Mouse (Mus musculus) forebrain, embryonic 16.5 days (tissue): ENCODE data around the gene Gins2. TPM values are rescaled to one million over a fixed set of nuclear protein-coding genes. Genes with fewer than 3 reads are reported as not detected.
A peak's percentile ranks its signal among the peaks of the same experiment; 100 is the strongest.

Experiments
- ATAC-seq: fragments of 200-750 bp; cut with Nextera tagmentation; 2 replicates; pipeline ENCODE4 v1.8.0; 2017; ENCODE audit warnings: mild to moderate bottlenecking, moderate library complexity
- H3K27ac ChIP-seq: fragments of 300-500 bp; sonication (generic); 2 replicates; pipeline ENCODE4 v1.5.1; 2014; ENCODE audit warnings: low read length, control low read depth
- H3K27me3 ChIP-seq: fragments of 300-500 bp; sonication (generic); replicated peaks from 2 replicates; pipeline ENCODE4 v1.6.1; 2014; ENCODE audit warnings: low read length; ENCODE audit not compliant: control insufficient read depth, insufficient read depth
- H3K36me3 ChIP-seq: fragments of 300-500 bp; sonication (generic); 2 replicates; pipeline ENCODE4 v1.6.1; 2014; ENCODE audit not compliant: control insufficient read depth, insufficient read depth
- H3K4me1 ChIP-seq: fragments of 300-500 bp; sonication (generic); replicated peaks from 2 replicates; pipeline ENCODE4 v1.6.1; 2014; ENCODE audit warnings: low read length; ENCODE audit not compliant: control insufficient read depth, insufficient read depth
- H3K4me2 ChIP-seq: fragments of 300-500 bp; sonication (generic); 2 replicates; pipeline ENCODE4 v1.6.1; 2014; ENCODE audit warnings: mild to moderate bottlenecking, low read length, control low read depth
- H3K4me3 ChIP-seq: fragments of 300-500 bp; sonication (generic); replicated peaks from 2 replicates; pipeline ENCODE4 v1.5.1; 2014; ENCODE audit warnings: mild to moderate bottlenecking, low read length, control low read depth
- H3K9ac ChIP-seq: fragments of 300-500 bp; sonication (generic); replicated peaks from 2 replicates; pipeline ENCODE4 v1.6.1; 2014; ENCODE audit warnings: low read depth, low read length, control low read depth
- H3K9me3 ChIP-seq: fragments of 300-500 bp; sonication (generic); 2 replicates; pipeline ENCODE4 v1.6.1; 2016; ENCODE audit warnings: low read length; ENCODE audit not compliant: control insufficient read depth
- WGBS: fragments of 180-500 bp; shearing (Covaris S2); extraction: QIAGEN DNeasy Blood & Tissue Kit; methylation state at CpG from one replicate; pipeline ENCODE4 v1.1.7; 2014; 5-methylcytosine and 5-hydroxymethylcytosine counted together
- polyA plus RNA-seq: library from polyadenylated mRNA; unstranded; fragments of >200 nt; fragmentation: Nextera tagmentation; extraction: Ambion mirVana; gene quantifications from 2 replicates; pipeline ENCODE4 v1.2.1, GENCODE M21; 2015

Gene Gins2
- polyA plus RNA-seq, 1 experiment from 2014 or later: 23.1 TPM

DNA sequence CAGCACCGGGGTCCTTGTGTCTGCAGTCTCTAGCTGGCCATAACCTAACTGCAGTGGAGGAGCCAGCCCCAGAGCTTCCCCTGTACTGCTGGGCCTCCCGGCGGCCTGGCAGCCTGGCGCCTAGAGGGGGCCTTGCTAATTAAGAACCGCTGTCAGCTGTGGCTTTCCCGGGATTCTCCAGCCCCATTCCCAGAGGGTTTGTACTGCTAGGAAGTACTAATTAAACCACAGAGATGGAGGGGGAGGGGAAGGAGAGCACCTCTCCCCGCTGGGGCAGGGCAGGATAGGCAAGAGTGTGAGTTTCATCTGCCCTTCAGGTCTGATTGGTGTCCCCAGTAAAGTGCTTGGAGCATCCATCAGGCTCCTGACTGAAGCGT is 25.8 kb downstream of the Gins2 start:
- peak; percentile 31; the same call in 1 of the 2 replicates for ATAC-seq
- H3K9me3 ChIP-seq: no peaks in the 10 kb centered on the region
- H3K4me2 ChIP-seq: no peak overlapping the region
- H3K4me3 ChIP-seq: no peak overlapping the region
- WGBS: 4% methylated on average over 8 of the region's 8 CpGs
- peaks cover 11% of the 10 kb centered on the region for H3K36me3 ChIP-seq
- no peaks in the 10 kb centered on the region for H3K27me3 ChIP-seq
- H3K4me1 ChIP-seq: peaks cover 83% of the 10 kb centered on the region
- peak overlapping the region; percentile 11; the same call in 1 of the 2 replicates for H3K9ac ChIP-seq
- H3K27ac ChIP-seq: peak overlapping the region; percentile 52

DNA sequence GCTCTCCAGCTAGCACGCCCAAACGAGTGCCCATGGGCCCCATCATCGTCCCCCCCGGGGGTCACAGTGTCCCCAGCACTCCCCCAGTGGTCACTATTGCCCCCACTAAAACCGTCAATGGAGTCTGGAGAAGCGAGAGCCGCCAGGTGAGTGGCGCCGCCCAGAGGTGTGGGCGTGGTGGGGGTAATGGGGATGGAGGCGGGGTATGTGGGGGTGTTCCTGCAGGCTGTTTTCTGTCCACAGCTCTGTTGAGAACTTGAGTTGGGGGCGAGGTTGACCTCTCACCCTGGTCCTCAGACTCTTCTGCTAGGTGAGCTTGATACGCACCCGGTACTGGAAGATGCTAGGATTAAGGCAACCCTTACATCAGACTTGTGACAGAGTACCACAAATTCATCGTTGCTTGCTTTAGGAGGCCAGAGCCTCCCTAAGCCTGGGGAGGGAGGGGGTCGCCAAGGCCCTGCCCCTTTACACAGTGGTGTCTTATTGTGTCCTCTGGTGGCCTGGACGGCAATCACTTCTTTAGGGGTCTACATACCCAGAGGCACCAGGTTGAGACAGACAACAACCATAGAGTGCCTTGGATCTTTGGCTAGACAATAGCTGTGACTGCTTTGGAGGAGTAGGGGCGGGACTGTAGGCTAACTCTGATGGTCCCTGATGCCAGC is 26.3 kb downstream of the Gins2 start:
- Histone ChIP-seq H3K27me3 (no peaks in the 10 kb centered on the region), H3K4me1 (peaks cover 88% of the 10 kb centered on the region), H3K4me3 (no peak overlapping the region), H3K9me3 (no peaks in the 10 kb centered on the region), H3K36me3 (peaks cover 6% of the 10 kb centered on the region), H3K9ac (no peak overlapping the region), H3K4me2 (no peak overlapping the region), H3K27ac (peak overlapping the region; percentile 52)
- no peak for ATAC-seq
- WGBS: 69% methylated on average over 18 of the region's 18 CpGs

DNA sequence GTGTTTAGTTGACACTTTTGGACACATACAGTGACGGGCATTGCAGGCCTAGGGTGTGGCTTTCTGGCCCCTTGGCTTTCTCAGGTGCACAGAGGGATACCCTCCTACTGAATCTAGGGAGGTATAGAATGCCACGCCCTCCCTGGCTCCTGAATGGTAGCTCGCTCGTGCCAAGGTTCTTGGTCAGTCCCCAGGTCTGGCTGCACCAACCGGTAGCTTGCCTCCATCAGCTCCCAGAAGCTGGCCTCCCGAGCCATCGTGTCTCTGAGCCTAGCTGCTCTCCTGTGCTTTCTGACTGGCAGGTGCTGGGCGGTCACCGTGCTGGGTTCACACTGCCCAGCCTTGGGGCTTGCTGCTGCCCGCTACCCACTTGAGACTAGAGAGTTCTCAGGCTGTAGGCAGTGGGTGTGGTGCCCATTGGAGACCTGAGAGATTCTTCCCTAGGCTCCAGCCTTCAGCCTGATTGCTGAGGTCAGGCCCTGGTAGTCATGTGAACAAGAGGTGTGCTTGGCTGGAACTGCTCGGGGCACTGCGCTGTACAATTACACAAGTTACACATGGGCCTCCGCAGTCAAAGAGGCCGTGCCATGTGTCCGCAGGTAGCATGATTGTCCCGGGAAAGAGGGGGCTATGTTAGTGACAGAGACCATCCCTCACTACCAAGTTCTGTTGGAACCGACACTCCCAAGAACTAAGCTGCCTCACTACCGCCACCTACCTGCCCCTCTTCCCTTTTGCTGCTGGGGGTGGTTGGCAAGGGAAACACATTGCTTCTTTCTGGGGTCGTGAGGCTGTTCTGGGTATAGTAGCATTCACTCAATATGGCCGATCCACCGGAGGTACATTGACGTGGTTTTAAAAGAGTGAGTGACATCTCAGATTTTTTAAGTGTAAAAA is 27.3 kb downstream of the Gins2 start:
- WGBS: 76% methylated on average over 22 of the region's 22 CpGs
- Histone ChIP-seq H3K27ac (no peak overlapping the region), H3K4me1 (peaks cover 97% of the 10 kb centered on the region)

DNA sequence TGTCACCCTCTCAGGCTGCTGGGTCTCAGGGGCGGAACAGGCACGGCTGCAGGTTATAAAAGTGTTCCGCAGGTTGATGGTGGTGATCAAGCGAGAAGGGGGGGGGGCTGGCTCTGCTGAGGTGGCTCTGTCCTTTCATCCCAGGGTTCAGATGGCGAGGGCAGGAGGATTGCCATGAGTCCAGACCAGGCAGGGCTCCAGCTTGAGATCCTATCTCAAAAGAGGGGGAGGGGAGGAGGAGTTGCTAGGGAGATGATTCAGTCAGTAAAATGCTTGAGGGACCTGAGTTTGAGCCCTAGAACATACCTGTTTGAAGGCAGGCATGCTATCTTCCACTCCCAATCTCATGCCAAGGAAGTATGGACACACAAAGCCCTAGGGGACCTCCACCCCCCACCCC is 28.6 kb downstream of the Gins2 start:
- 77% methylated on average over 5 of the region's 5 CpGs for WGBS

More for the DNA sequence above, 27.3 kb downstream of the Gins2 start:
- H3K9me3 ChIP-seq: no peaks in the 10 kb centered on the region
- no peak for ATAC-seq
- no peak overlapping the region for H3K4me3 ChIP-seq
- no peak overlapping the region for H3K9ac ChIP-seq
- no peaks in the 10 kb centered on the region for H3K27me3 ChIP-seq
- no peaks in the 10 kb centered on the region for H3K36me3 ChIP-seq
- no peak overlapping the region for H3K4me2 ChIP-seq

DNA sequence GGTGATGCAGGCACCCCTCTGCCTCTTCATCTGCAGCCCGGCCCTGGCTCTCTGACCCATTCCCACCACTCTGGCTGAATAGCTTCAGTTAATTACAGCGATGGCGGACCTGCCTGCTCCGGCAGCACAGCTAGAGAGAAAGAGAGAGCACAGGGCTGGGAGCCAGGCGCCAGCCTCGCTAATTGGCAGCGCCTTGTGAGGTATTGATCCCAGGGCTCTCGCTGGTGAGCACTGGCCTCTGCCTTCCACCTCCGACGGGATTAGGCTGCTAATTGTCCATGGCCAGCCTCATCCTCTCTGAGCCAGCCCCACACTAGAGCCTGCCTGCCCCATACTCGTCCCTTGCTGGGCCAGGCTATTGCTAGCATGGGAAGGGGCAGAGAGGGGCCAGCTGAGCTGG is 29.4 kb downstream of the Gins2 start:
- Histone ChIP-seq H3K9me3 (no peaks in the 10 kb centered on the region), H3K4me2 (peak overlapping the region; percentile 6; the same call in 1 of the 2 replicates), H3K9ac (peak overlapping the region; percentile 41), H3K4me3 (no peak overlapping the region), H3K27ac (peak overlapping the region; percentile 65), H3K4me1 (peaks cover 99% of the 10 kb centered on the region), H3K27me3 (no peaks in the 10 kb centered on the region), H3K36me3 (no peaks in the 10 kb centered on the region)
- peak; percentile 46 for ATAC-seq
- WGBS: 13% methylated on average over 11 of the region's 11 CpGs

More for the DNA sequence above, 28.6 kb downstream of the Gins2 start:
- Histone ChIP-seq H3K4me3 (no peak overlapping the region), H3K27ac (no peak overlapping the region), H3K9ac (no peak overlapping the region), H3K27me3 (no peaks in the 10 kb centered on the region), H3K4me2 (no peak overlapping the region), H3K4me1 (peaks cover 100% of the 10 kb centered on the region), H3K36me3 (no peaks in the 10 kb centered on the region), H3K9me3 (no peaks in the 10 kb centered on the region)
- ATAC-seq: no peak

DNA sequence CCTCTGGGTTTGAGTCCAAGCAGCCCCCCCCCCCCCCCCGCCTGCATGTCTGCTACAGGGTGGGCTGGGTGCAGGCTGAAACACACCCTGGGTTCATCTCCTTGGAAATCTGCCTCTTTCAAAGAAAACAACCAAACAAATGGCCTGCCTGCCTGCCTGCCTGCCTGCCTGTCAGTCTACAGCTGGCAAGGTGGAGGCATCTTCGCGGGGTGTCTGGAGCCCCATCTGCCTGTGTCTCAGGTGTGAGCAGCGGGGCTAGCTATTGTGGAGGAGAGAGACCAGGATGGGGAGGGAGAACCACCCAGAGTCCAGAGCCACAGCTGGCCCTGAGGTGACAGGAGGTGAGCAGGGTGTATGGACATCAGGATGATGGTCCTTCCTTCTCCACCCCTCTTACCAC is 30.9 kb downstream of the Gins2 start:
- WGBS: 54% methylated on average over 4 of the region's 4 CpGs
- H3K9ac ChIP-seq: no peak overlapping the region
- no peaks in the 10 kb centered on the region for H3K9me3 ChIP-seq
- no peaks in the 10 kb centered on the region for H3K27me3 ChIP-seq
- no peak overlapping the region for H3K4me2 ChIP-seq
- H3K4me1 ChIP-seq: peaks cover 88% of the 10 kb centered on the region
- peak overlapping the region; percentile 78 for H3K27ac ChIP-seq
- H3K36me3 ChIP-seq: no peaks in the 10 kb centered on the region
- ATAC-seq: no peak
- no peak overlapping the region for H3K4me3 ChIP-seq

DNA sequence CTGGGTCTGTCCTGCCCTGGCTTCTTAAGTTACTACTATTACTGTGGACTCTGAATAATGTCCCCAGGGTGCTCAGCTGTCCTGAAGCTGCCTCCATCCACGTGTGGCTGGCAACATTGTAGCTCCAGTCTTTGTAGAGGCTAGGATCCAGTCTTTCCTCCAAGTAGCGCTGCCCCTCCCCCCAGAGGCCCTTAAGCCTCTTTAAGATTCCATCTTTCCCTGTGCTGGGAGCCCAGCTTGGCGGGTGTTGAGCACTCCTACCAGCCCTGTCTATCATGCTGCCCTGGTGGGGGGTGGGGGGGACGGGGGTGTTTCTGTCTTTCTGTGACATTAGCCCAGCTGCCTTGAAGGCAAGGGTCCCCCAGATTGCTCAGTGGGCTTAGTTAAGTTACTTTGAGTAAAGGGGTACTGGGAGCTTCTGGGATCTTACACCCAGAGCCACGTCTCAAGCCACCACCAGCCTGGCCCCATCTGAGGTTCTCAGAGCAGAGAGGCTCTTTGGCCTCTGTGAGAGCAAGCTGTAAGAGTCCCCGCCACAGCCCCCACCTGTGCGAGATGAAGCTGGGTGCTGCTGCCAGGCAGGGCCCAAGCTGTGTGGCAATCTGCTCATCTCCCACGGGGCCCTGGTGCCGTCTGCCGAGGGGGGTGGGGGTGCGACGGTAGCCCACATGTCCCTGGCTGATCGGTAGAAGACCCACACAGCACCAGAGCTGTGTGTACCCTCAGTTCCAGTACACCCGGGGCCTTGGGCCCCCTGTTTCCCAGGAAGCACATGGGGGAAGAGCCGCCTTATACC is 31.7 kb downstream of the Gins2 start:
- peak; percentile 57 for ATAC-seq
- Histone ChIP-seq H3K4me3 (no peak overlapping the region), H3K27ac (peak overlapping the region; percentile 78), H3K27me3 (no peaks in the 10 kb centered on the region), H3K4me2 (no peak overlapping the region), H3K9ac (0 out of 2 replicates have a peak overlapping the region, but pooled peaks have one; percentile 19), H3K9me3 (no peaks in the 10 kb centered on the region), H3K36me3 (no peaks in the 10 kb centered on the region), H3K4me1 (peaks cover 88% of the 10 kb centered on the region)
- WGBS: 26% methylated on average over 15 of the region's 15 CpGs

DNA sequence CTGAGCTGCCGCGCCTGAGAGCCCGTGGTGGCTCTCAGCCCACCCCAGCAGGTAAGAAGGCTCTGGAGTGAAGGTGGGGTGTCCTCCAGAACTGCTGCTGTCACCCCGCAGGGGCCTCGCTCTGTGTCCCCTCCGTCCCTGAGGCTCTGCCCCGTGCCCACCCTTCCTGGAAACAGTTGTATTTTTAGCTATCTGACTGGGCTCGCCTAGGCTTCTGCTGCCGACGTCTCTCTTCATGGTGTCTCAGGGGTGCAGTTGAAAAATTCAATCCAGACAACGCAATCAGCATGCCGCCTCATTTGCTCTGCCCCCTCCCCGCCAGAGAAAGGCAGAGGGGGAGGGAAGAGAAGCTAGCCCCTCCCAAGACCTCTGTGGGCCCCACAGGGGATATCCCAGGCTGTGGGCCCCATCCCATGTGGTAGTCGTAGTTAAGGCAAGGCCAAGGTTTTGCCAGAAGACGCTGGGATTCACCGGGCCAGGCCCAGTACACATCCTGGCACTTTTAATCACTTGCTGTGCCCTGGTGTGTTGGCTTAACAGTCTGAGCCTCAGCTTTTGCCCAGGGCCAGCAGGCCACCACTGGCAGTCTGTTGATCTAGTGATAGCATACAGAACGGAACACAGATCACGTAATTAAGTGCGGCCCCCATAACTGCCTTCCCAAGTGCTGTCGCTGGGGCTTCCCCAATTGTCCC is 32.8 kb downstream of the Gins2 start:
- Histone ChIP-seq H3K4me2 (no peak overlapping the region; the same call in 1 of the 2 replicates), H3K4me1 (peaks cover 88% of the 10 kb centered on the region), H3K4me3 (no peak overlapping the region), H3K27ac (peak overlapping the region; percentile 78), H3K9ac (peak overlapping the region; percentile 41), H3K9me3 (no peaks in the 10 kb centered on the region), H3K36me3 (no peaks in the 10 kb centered on the region), H3K27me3 (no peaks in the 10 kb centered on the region)
- whole genome bisulfite sequencing: 49% methylated on average over 20 of the region's 20 CpGs
- no peak for ATAC-seq
